Mouse (Mus musculus) heart, embryonic 13.5 days (tissue): ENCODE data around the gene Sspn. TPM values are rescaled to one million over a fixed set of nuclear protein-coding genes. Genes with fewer than 3 reads are reported as not detected.

Experiments
- ATAC-seq: fragments of 200-750 bp; cut with Nextera tagmentation; 2 replicates; pipeline ENCODE4 v1.8.0; 2017; ENCODE audit warnings: moderate TSS enrichment; ENCODE audit not compliant: insufficient number of reproducible peaks, low FRiP score, low TSS enrichment; ENCODE audit errors: extremely low read depth
- H3K27ac ChIP-seq: fragments of 300-500 bp; sonication (generic); replicated peaks from 2 replicates; pipeline ENCODE4 v1.5.1; 2015; ENCODE audit warnings: moderate library complexity, mild to moderate bottlenecking, inconsistent platforms
- H3K27me3 ChIP-seq: fragments of 300-500 bp; sonication (generic); replicated peaks from 2 replicates; pipeline ENCODE4 v1.6.1; 2015; ENCODE audit warnings: mild to moderate bottlenecking, inconsistent platforms
- H3K36me3 ChIP-seq: fragments of 300-500 bp; sonication (generic); 2 replicates; pipeline ENCODE4 v1.6.1; 2015; ENCODE audit warnings: mild to moderate bottlenecking, inconsistent platforms
- H3K4me1 ChIP-seq: fragments of 300-500 bp; sonication (generic); 2 replicates; pipeline ENCODE4 v1.6.1; 2015; ENCODE audit warnings: inconsistent platforms
- H3K4me2 ChIP-seq: fragments of 300-500 bp; sonication (generic); 2 replicates; pipeline ENCODE4 v1.6.1; 2015; ENCODE audit warnings: inconsistent platforms, mild to moderate bottlenecking, moderate library complexity
- H3K4me3 ChIP-seq: fragments of 300-500 bp; sonication (generic); 2 replicates; pipeline ENCODE4 v1.5.1; 2015; ENCODE audit warnings: moderate library complexity, mild to moderate bottlenecking, inconsistent platforms
- H3K9ac ChIP-seq: fragments of 300-500 bp; sonication (generic); 2 replicates; pipeline ENCODE4 v1.6.1; 2015; ENCODE audit warnings: inconsistent platforms, mild to moderate bottlenecking, moderate library complexity
- H3K9me3 ChIP-seq: fragments of 300-500 bp; sonication (generic); 2 replicates; pipeline ENCODE4 v1.6.1; 2016; ENCODE audit warnings: inconsistent platforms
- WGBS: fragments of 180-500 bp; shearing (Covaris S2); methylation state at CpG from one replicate; pipeline ENCODE4 v1.1.7; 2015; ENCODE audit warnings: mixed read lengths; 5-methylcytosine and 5-hydroxymethylcytosine counted together
- polyA plus RNA-seq: library from polyadenylated mRNA; unstranded; fragments of >200 nt; fragmentation: Nextera tagmentation; extraction: Ambion mirVana; gene quantifications from 2 replicates; pipeline ENCODE4 v1.2.1, GENCODE M21; 2015

Gene Sspn
- polyA plus RNA-seq, 1 experiment from 2014 or later, result 53.4 TPM

- no peaks in the 10 kb centered on the region for H3K27me3 ChIP-seq
- no peak overlapping the region for H3K27ac ChIP-seq
- no peaks in the 10 kb centered on the region for H3K9me3 ChIP-seq
- H3K9ac ChIP-seq, result no peak overlapping the region
- H3K36me3 ChIP-seq, result no peaks in the 10 kb centered on the region
- H3K4me1 ChIP-seq, result peaks cover 59% of the 10 kb centered on the region
- H3K4me2 ChIP-seq, result no peak overlapping the region
- 43% methylated on average over 3 of the region's 3 CpGs for WGBS
- no peak overlapping the region for H3K4me3 ChIP-seq
- ATAC-seq, result no peak
Observed at GRCm38 (mm10) chr6:146005935-146006564, 74.6 kb downstream of the Sspn start.

- 71% methylated on average over 3 of the region's 3 CpGs for WGBS
- H3K9ac ChIP-seq, result no peak overlapping the region
- H3K27me3 ChIP-seq, result no peaks in the 10 kb centered on the region
- no peak overlapping the region for H3K4me2 ChIP-seq
- H3K9me3 ChIP-seq, result no peaks in the 10 kb centered on the region
- no peak overlapping the region for H3K4me3 ChIP-seq
- ATAC-seq, result no peak
- H3K27ac ChIP-seq, result no peak overlapping the region
- H3K4me1 ChIP-seq, result peaks cover 65% of the 10 kb centered on the region
- no peaks in the 10 kb centered on the region for H3K36me3 ChIP-seq
Observed at GRCm38 (mm10) chr6:146006753-146007152, 75.3 kb downstream of the Sspn start.

GRCm38 (mm10) chr6:146008450-146008981, 77.1 kb downstream of the Sspn start:
- H3K9ac ChIP-seq, result no peak overlapping the region
- H3K4me1 ChIP-seq, result peaks cover 65% of the 10 kb centered on the region

GRCm38 (mm10) chr6:146009163-146009915, 77.9 kb downstream of the Sspn start:
- no peaks in the 10 kb centered on the region for H3K36me3 ChIP-seq
- H3K4me1 ChIP-seq, result peaks cover 60% of the 10 kb centered on the region
- H3K9me3 ChIP-seq, result no peaks in the 10 kb centered on the region
- H3K27ac ChIP-seq, result peak overlapping the region; percentile 79
- no peak overlapping the region for H3K4me3 ChIP-seq
- H3K4me2 ChIP-seq, result no peak overlapping the region
- H3K9ac ChIP-seq, result no peak overlapping the region
- no peak for ATAC-seq
- 68% methylated on average over 10 of the region's 10 CpGs for WGBS
- H3K27me3 ChIP-seq, result no peaks in the 10 kb centered on the region

More at GRCm38 (mm10) chr6:146008450-146008981, 77.1 kb downstream of the Sspn start:
- no peaks in the 10 kb centered on the region for H3K27me3 ChIP-seq
- no peak for ATAC-seq
- no peak overlapping the region for H3K4me3 ChIP-seq
- H3K36me3 ChIP-seq, result no peaks in the 10 kb centered on the region
- peak overlapping the region; percentile 19 for H3K4me2 ChIP-seq
- peak overlapping the region; percentile 74 for H3K27ac ChIP-seq
- no peaks in the 10 kb centered on the region for H3K9me3 ChIP-seq
- 14% methylated on average over 5 of the region's 5 CpGs for WGBS

GRCm38 (mm10) chr6:146010093-146010764, 78.8 kb downstream of the Sspn start:
- 40% methylated on average over 12 of the region's 12 CpGs for WGBS
- peak overlapping the region; percentile 79 for H3K27ac ChIP-seq
- no peaks in the 10 kb centered on the region for H3K9me3 ChIP-seq
- H3K9ac ChIP-seq, result peak overlapping the region; percentile 56; the same call in 1 of the 2 replicates
- H3K27me3 ChIP-seq, result no peaks in the 10 kb centered on the region
- no peak overlapping the region for H3K4me2 ChIP-seq
- no peak for ATAC-seq
- peaks cover 58% of the 10 kb centered on the region for H3K4me1 ChIP-seq
- no peaks in the 10 kb centered on the region for H3K36me3 ChIP-seq
- no peak overlapping the region for H3K4me3 ChIP-seq

- WGBS, result 89% methylated on average over 3 of the region's 3 CpGs
- no peak for ATAC-seq
- no peak overlapping the region for H3K4me3 ChIP-seq
Observed at GRCm38 (mm10) chr6:146014312-146014711, 82.9 kb downstream of the Sspn start.

More at GRCm38 (mm10) chr6:146014312-146014711, 82.9 kb downstream of the Sspn start:
- H3K36me3 ChIP-seq, result no peaks in the 10 kb centered on the region
- no peak overlapping the region for H3K4me2 ChIP-seq
- H3K27me3 ChIP-seq, result no peaks in the 10 kb centered on the region
- no peak overlapping the region for H3K27ac ChIP-seq
- H3K4me1 ChIP-seq, result peaks cover 23% of the 10 kb centered on the region
- no peaks in the 10 kb centered on the region for H3K9me3 ChIP-seq
- no peak overlapping the region for H3K9ac ChIP-seq

Other genes with a start within 250 kb of the Sspn start
- gene Rassf8, start 184.9 kb upstream of the Sspn start, polyA plus RNA-seq, result 7.4 and 7.6 TPM in 2 replicates
- gene Bhlhe41, start 66.1 kb upstream of the Sspn start, polyA plus RNA-seq, result 4.9 and 6.6 TPM in 2 replicates